Mouse (Mus musculus) midbrain, embryonic 16.5 days (tissue): ENCODE results near the gene Mre11a. TPM values are rescaled to one million over a fixed set of nuclear protein-coding genes. Genes with fewer than 3 reads are reported as not detected.

ENCODE experiments used
- polyA plus RNA-seq: library from polyadenylated mRNA; unstranded; fragments of >200 nt; fragmentation: Nextera tagmentation; extraction: Ambion mirVana; gene quantifications from 2 replicates; pipeline ENCODE4 v1.2.1, GENCODE M21; 2015

Gene Mre11a
- polyA plus RNA-seq, 1 experiment from 2014 or later: 10.5 TPM

Other genes with a start within 250 kb of the Mre11a start
- gene Amotl1, start 139.6 kb upstream of the Mre11a start, polyA plus RNA-seq: 8.3 and 9.1 TPM in 2 replicates
- gene Piwil4, start 43.9 kb upstream of the Mre11a start, polyA plus RNA-seq: 0.30 and 0.34 TPM in 2 replicates
- 1.7 and 2.0 TPM in 2 replicates for gene Fut4, start 32.3 kb upstream of the Mre11a start, polyA plus RNA-seq
- 3.6 and 4.5 TPM in 2 replicates for gene 1700012B09Rik, start 13.6 kb upstream of the Mre11a start, polyA plus RNA-seq
- gene Ankrd49, start 202 bp downstream of the Mre11a start, polyA plus RNA-seq: 27.9 and 30.9 TPM in 2 replicates
- 4.1 and 4.2 TPM in 2 replicates for gene Gpr83, start 75.6 kb downstream of the Mre11a start, polyA plus RNA-seq
- not detected in 2 replicates for gene Izumo1r, start 119.3 kb downstream of the Mre11a start, polyA plus RNA-seq